In the genomic region with DNA sequence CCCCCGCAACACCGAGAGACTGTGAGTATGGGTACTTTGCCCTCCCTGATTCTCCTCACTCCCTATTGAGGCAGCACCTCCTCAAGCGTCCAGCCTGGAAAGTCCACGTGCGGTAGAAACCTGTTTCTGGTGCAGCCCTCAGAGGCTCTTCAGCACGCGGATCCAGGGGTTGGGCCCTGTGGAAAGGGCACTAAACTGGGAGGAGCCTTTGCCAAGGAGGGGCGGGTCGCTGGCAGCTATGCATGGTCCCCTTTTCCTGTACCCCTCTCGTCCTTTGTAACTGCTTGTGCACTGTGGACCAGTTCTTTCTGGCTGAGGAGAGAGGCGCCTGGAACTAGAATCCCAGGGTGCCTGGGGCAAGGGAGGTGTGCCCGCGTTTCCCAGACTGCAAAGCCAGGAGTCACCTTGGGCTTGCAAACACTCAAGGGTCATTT, we compare ENCODE assay signal across 8 mouse cellular contexts. TPM values are rescaled to one million over a fixed set of nuclear protein-coding genes. Genes with fewer than 3 reads are reported as not detected.
DNase-seq lines count a peak whose midpoint lies in the region; ATAC-seq lines count a peak whose summit lies in the region.

No protein-coding gene starts in this region.

- peak overlapping the region; percentile 91 for H3K4me2 ChIP-seq in midbrain, embryonic 13.5 days (replicated peaks)

- H3K4me1 ChIP-seq in midbrain, embryonic 13.5 days (replicated peaks), result peaks cover 46% of the 10 kb centered on the region

- H3K27me3 ChIP-seq in midbrain, embryonic 13.5 days, result peaks cover 28% of the 10 kb centered on the region

- DNase-seq in left cerebral cortex, adult 18-20 months (ENCODE audit: low spot score in 2 of 2), result peak; percentile 4 to 31
- DNase-seq in left cerebral cortex, adult 11 months (ENCODE audit: low spot score), result no peak
- peak; percentile 35 for DNase-seq in embryo, embryonic 10 days (ENCODE audit: low spot score)
- peak; percentile 10 to 28 for DNase-seq in heart, postnatal 14 days
- peak; percentile 82 to 90 for DNase-seq in kidney, postnatal 36 days
- DNase-seq in yolk sac, embryonic 10.5 days (ENCODE audit: low spot score), result no peak
- DNase-seq in frontal cortex, postnatal 36 days (ENCODE audit: low spot score in 2 of 2), result no peak

- ATAC-seq in midbrain, embryonic 13.5 days, result peak; percentile 47

- intact Hi-C loops in heart, postnatal 14 days (cut with DNase I), result loop anchor here (10.0 kb wide), 2 partner anchors 760 to 970 kb away; no protein-coding TSS in a partner anchor

- H3K9ac ChIP-seq in midbrain, embryonic 13.5 days (replicated peaks), result peak overlapping the region; percentile 85

- peak overlapping the region; percentile 25; the same call in 1 of the 2 replicates for H3K27ac ChIP-seq in midbrain, embryonic 13.5 days

- peak overlapping the region; percentile 76 for H3K4me3 ChIP-seq in midbrain, embryonic 13.5 days (replicated peaks)

- no peaks in the 10 kb centered on the region for H3K36me3 ChIP-seq in midbrain, embryonic 13.5 days

- no peaks in the 10 kb centered on the region for H3K9me3 ChIP-seq in midbrain, embryonic 13.5 days

- WGBS in midbrain, embryonic 13.5 days, result 0% methylated on average over 13 of the region's 13 CpGs

RNA-seq across cellular contexts. Expression of a gene that starts 2.3 kb away (rescaled TPM):
- 10 to 100 TPM; 23.5 to 24.3 TPM for total RNA-seq in left cerebral cortex, adult 18-20 months (2021)
- 1 to 10 TPM; 6.2 to 6.8 TPM for total RNA-seq in heart, postnatal 14 days (2021)
- 29.1 and 37.8 TPM in 2 replicates for polyA plus RNA-seq in midbrain, embryonic 13.5 days (2015; fragmentation: Nextera tagmentation; extraction: Ambion mirVana)

Comparison
In these comparisons a context has a peak if more than half of its experiments do, and no peak if none do; other contexts are left out.
1. DNase-seq: peak in left cerebral cortex, adult 18-20 months (2 of 2), embryo, embryonic 10 days (single experiment), heart, postnatal 14 days (2 of 2) and kidney, postnatal 36 days (2 of 2); none in left cerebral cortex, adult 11 months (single experiment), yolk sac, embryonic 10.5 days (single experiment) and frontal cortex, postnatal 36 days (0 of 2).